Mouse (Mus musculus) C2C12 (cell line): ENCODE measurements at regions not wholly inside any gene's neighbourhood (a gene's known extent, or its start where the extent isn't known, plus 50 kb on each side); places are given as distances from the start of the nearest gene placed in this dataset.

Experiments used
- H3K27me3 ChIP-seq: one replicate; pipeline ENCODE4 v1.6.1; 2011; ENCODE audit not compliant: control insufficient read depth, insufficient read depth, insufficient read length
- H3K36me3 ChIP-seq: one replicate; pipeline ENCODE4 v1.6.1; 2011; ENCODE audit not compliant: control insufficient read depth, insufficient read depth
- H3K4me3 ChIP-seq: one replicate; pipeline ENCODE4 v1.5.1; 2011; ENCODE audit warnings: mild to moderate bottlenecking, control low read depth; ENCODE audit not compliant: poor library complexity, insufficient read depth, severe bottlenecking
- H3K79me2 ChIP-seq: one replicate; pipeline ENCODE4 v1.6.1; 2011; ENCODE audit not compliant: control insufficient read depth, insufficient read depth
- H3K79me3 ChIP-seq: one replicate; pipeline ENCODE4 v1.6.1; 2011; ENCODE audit warnings: low read depth, control low read depth
- H3ac ChIP-seq: one replicate; pipeline ENCODE3; 2011; ENCODE audit warnings: low read depth; ENCODE audit not compliant: control insufficient read depth, insufficient read length
- CEBPB ChIP-seq: IDR thresholded peaks from one replicate; pipeline ENCODE4 v1.6.1; 2011; ENCODE audit warnings: low read depth, mild to moderate bottlenecking, control low read depth, moderate library complexity
- CTCF ChIP-seq: IDR thresholded peaks from one replicate; pipeline ENCODE4 v1.5.1; 2011; ENCODE audit not compliant: control insufficient read depth, insufficient read depth, insufficient read length
- FOSL1 ChIP-seq: IDR thresholded peaks from one replicate; pipeline ENCODE4 v1.8.0; 2011; ENCODE audit warnings: mild to moderate bottlenecking, low read length; ENCODE audit not compliant: poor library complexity, insufficient read depth, severe bottlenecking
- MAX ChIP-seq: IDR thresholded peaks from one replicate; pipeline ENCODE4 v1.6.1; 2011; ENCODE audit warnings: mild to moderate bottlenecking, control low read depth
- MYOD1 ChIP-seq: IDR thresholded peaks from one replicate; pipeline ENCODE4 v1.6.1; 2011; ENCODE audit warnings: low read depth; ENCODE audit not compliant: control insufficient read depth, insufficient read length
- MYOG ChIP-seq: IDR thresholded peaks from one replicate; pipeline ENCODE4 v1.6.1; 2011; ENCODE audit not compliant: control insufficient read depth, insufficient read length; ENCODE audit errors: extremely low read depth
- USF1 ChIP-seq: IDR thresholded peaks from one replicate; pipeline ENCODE4 v1.6.1; 2011; ENCODE audit warnings: low read depth, mild to moderate bottlenecking, control low read depth, moderate library complexity

DNA sequence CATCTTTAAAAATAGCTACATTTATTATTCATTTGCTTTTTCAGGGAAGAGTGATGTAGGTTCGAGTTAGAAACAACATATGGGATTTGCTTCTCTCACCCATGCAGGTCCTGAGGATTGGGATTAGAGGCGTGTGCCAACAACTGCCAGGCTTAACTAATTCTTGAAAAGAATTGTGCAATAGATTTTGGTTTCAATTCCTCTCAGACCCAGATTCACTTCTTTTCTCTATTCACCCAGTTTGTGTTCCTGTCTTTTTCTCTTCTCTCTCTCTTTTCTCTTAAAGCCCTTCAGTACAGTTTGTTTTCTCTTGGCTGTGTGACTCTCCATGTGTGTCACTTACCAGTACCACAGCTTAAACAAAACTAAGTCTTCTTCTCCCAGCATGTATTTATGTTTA is 119.8 kb upstream of the Slc24a3 start:
- no peaks in the 10 kb centered on the region for H3K27me3 ChIP-seq
- H3ac ChIP-seq: no peak overlapping the region
- no peaks in the 10 kb centered on the region for H3K36me3 ChIP-seq
- H3K79me2 ChIP-seq: no peaks in the 10 kb centered on the region
- TF ChIP-seq MYOD1 (no peak), CEBPB (no peak), MYOG (no peak), CTCF (no peak), FOSL1 (no peak), USF1 (no peak), MAX (no peak)
- H3K79me3 ChIP-seq: no peaks in the 10 kb centered on the region
- H3K4me3 ChIP-seq: no peak overlapping the region

DNA sequence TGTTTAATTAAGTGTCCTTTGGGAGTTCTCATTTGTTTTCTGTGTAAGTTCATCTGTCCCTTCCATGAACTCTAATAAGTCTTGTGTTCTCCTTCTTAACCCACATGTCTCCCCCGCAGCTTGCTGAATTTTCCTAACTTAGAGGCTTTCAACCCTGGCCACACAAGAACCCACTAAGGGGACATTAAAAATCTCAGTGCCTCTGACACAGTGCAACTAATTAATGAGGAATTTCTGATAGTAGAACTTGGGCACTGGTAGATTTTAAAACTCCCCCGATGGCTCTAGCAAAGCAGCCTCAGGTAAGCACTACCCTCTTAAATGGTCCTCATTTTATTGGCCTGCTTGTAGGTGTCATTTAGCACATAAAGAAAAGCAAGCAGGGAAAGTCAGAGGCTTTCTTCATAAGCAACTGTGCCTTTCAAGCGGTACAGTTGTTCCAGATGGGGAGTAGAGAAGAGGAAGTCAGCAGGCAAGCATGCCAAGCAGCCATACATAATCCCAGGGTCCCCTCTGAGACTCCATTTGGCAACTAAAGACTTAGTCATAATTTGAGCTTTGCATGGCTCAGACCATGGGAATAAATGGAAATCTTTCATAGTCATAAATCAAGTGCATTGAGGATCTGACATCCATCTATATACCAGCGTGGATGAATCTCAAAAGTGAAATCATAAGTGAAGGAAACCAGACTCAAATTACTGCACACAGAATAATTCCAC is 117.7 kb upstream of the Slc24a3 start:
- H3K4me3 ChIP-seq: no peak overlapping the region
- H3K36me3 ChIP-seq: no peaks in the 10 kb centered on the region
- no peaks in the 10 kb centered on the region for H3K27me3 ChIP-seq
- TF ChIP-seq FOSL1 (no peak), MYOD1 (peak; percentile 25)
- no peaks in the 10 kb centered on the region for H3K79me3 ChIP-seq
- H3ac ChIP-seq: no peak overlapping the region
- no peaks in the 10 kb centered on the region for H3K79me2 ChIP-seq

DNA sequence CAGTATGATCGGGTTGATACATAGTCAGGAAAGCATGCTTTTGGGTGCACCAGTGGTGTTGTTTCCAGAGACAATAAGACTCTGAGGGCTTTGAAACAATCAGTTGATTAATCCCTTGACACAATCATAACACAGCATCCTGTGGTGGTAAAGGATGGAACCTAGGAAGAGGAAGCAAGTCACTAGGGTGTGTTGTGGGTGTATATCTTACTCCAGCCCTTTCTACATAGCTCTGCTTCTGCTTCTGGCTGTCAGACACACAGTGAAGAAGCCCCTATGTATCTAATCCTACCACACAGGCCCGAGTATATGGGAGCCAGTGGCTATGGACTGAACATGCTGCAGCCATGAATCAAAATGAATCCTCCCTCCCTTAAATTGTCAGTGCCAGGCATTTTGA is 115.1 kb upstream of the Slc24a3 start:
- Histone ChIP-seq H3K27me3 (no peaks in the 10 kb centered on the region), H3ac (no peak overlapping the region), H3K79me2 (no peaks in the 10 kb centered on the region), H3K4me3 (no peak overlapping the region), H3K79me3 (no peaks in the 10 kb centered on the region), H3K36me3 (no peaks in the 10 kb centered on the region)
- no peak for TF ChIP-seq MYOG
- no peak for TF ChIP-seq MYOD1
- TF ChIP-seq FOSL1: no peak
- no peak for TF ChIP-seq CTCF
- no peak for TF ChIP-seq MAX
- TF ChIP-seq CEBPB: no peak
- no peak for TF ChIP-seq USF1

DNA sequence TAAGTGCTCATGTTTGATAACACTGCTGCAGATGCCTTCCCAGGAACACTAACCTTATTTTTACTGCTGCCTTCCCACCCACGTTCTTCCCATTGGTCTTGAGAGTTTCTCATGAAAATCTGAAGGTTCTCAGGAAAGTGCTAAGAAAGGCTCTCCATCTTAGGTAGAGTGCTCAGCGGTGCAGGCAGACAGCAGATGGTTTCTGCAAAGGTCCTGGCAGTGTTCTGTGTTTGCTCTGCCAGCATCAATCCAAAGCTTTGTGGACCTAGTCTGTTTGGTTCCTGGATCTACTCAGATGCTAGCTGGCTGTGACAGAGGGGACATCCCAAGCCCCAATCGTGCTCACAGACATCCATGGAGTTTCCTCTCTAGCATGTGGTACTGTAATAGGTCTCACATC is 111.3 kb upstream of the Slc24a3 start:
- Histone ChIP-seq H3K4me3 (no peak overlapping the region), H3K36me3 (no peaks in the 10 kb centered on the region), H3K27me3 (no peaks in the 10 kb centered on the region), H3K79me2 (no peaks in the 10 kb centered on the region), H3K79me3 (no peaks in the 10 kb centered on the region), H3ac (no peak overlapping the region)
- TF ChIP-seq FOSL1 (no peak), CEBPB (no peak), USF1 (no peak), CTCF (no peak)

DNA sequence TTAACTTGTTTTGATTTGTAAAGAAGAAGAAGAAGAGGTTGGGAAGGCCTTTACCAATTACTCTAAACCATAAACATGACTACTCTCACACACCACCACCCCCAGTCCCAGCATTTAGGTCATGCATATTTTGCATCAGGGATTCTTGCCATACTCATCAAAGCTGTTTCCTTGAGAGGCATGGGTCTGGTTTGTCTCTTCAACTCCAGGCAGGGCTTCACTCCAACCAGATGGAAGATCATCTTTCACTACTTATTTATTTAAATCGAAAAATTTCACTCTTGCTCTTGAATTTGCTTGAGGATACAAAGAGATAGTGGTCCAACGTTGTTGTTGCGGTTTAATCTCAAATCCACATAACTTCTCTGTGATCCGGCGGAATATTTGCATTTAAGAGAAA is 110.8 kb upstream of the Slc24a3 start:
- H3K4me3 ChIP-seq: no peak overlapping the region
- no peaks in the 10 kb centered on the region for H3K27me3 ChIP-seq

DNA sequence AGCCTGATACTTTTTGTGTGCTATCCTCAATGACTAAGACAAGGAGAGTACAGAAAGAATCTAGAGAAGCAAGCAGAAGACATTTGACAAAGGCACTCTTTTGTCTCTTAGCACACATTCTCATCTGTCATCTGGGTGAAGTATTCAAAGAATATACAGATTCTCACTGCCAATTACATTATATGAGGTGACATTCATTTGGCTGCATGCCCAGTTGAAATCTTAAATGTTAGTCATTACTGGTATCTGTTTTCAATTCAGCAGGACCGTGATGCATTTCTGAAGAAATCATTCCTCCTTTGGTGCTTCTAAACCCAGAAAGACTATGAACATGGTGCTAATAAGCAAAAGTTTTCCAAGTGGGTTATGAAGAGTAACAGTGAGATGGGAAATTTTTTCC is 97.6 kb upstream of the Slc24a3 start:
- H3K79me3 ChIP-seq: no peaks in the 10 kb centered on the region
- no peak for TF ChIP-seq CTCF
- TF ChIP-seq CEBPB: no peak
- TF ChIP-seq USF1: no peak
- no peak for TF ChIP-seq MYOD1
- no peak for TF ChIP-seq MYOG
- no peak for TF ChIP-seq MAX
- no peak for TF ChIP-seq FOSL1
- H3K79me2 ChIP-seq: no peaks in the 10 kb centered on the region
- no peak overlapping the region for H3ac ChIP-seq
- H3K36me3 ChIP-seq: no peaks in the 10 kb centered on the region
- no peak overlapping the region for H3K4me3 ChIP-seq
- no peaks in the 10 kb centered on the region for H3K27me3 ChIP-seq

More for the DNA sequence above, 110.8 kb upstream of the Slc24a3 start:
- Histone ChIP-seq H3K79me2 (no peaks in the 10 kb centered on the region), H3K36me3 (no peaks in the 10 kb centered on the region), H3ac (no peak overlapping the region), H3K79me3 (no peaks in the 10 kb centered on the region)
- TF ChIP-seq USF1 (no peak), MYOD1 (no peak), CTCF (no peak), MYOG (no peak), CEBPB (no peak), FOSL1 (no peak), MAX (no peak)

DNA sequence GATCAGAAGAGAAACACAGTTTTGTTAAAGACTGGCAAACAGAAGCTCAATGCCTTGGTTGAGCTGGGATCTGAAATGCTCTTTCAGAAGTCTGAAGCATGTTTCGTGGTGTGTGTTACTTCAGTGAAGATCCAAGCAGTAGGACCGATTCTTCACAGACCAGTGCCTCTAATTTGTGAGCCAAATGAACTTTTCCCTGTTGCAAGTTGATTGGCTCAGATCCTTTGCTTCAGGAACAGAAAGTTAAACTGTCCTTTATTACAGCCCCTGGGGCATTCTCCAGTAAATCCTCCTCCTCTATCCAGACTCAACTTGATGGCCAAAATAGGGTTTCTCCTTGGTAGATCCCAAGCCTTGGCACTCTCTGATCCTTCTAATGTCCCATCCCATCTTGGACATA is 85.6 kb upstream of the Slc24a3 start:
- Histone ChIP-seq H3ac (no peak overlapping the region), H3K79me3 (no peaks in the 10 kb centered on the region), H3K36me3 (no peaks in the 10 kb centered on the region), H3K79me2 (no peaks in the 10 kb centered on the region), H3K27me3 (no peaks in the 10 kb centered on the region), H3K4me3 (no peak overlapping the region)
- TF ChIP-seq MYOG (no peak), CTCF (no peak), USF1 (no peak), MYOD1 (no peak), FOSL1 (no peak), MAX (no peak), CEBPB (no peak)
